7 mouse cellular contexts compared by ENCODE assay signal in genomic region chr1:91179533-91180173, GRCm38 (mm10). TPM values are rescaled to one million over a fixed set of nuclear protein-coding genes. Genes with fewer than 3 reads are reported as not detected.
DNase-seq lines count a peak whose midpoint lies in the region; ATAC-seq and TF ChIP-seq lines count a peak whose summit lies in the region.

Ramp1 (plus strand) TSS chr1:91179822.

- H3K4me1 ChIP-seq in MEL (ENCODE audit: control insufficient read depth in 1 of 2, insufficient read depth in 2 of 2, low read length in 2 of 2): peaks cover 20 to 33% of the 10 kb centered on the region in 2 experiments
- peaks cover 29% of the 10 kb centered on the region for H3K4me1 ChIP-seq in hindbrain, embryonic 15.5 days (replicated peaks)

- ATAC-seq in hindbrain, embryonic 15.5 days (ENCODE audit: low FRiP score, low read depth): peak; percentile 54
- peak; percentile 48 for ATAC-seq in megakaryocyte progenitor cell, adult 5-6 weeks (replicated peaks; ENCODE audit: poor library complexity)

- H3K4me3 ChIP-seq in MEL (ENCODE audit: control insufficient read depth in 1 of 2, insufficient read depth in 1 of 2, low read depth in 2 of 2, low read length in 2 of 2): peak within 1 kb of the TSS; percentile 59 to 81
- H3K4me3 ChIP-seq in hindbrain, embryonic 15.5 days: peak within 1 kb of the TSS; percentile 38

- peaks cover 0 to 14% of the 10 kb centered on the region in 2 experiments; a peak in 2 of 4 replicates for H3K36me3 ChIP-seq in MEL (ENCODE audit: control insufficient read depth in 1 of 2, insufficient read depth in 2 of 2, low read length in 2 of 2)
- no peaks in the 10 kb centered on the region for H3K36me3 ChIP-seq in hindbrain, embryonic 15.5 days

- intact Hi-C loops in left cerebral cortex, postnatal 4 days (cut with DNase I): loop anchor here (5.0 kb wide), 1 partner anchor 58 kb away; no protein-coding TSS in a partner anchor

- no peak within 1 kb of the TSS for H3K27ac ChIP-seq in MEL (ENCODE audit: control insufficient read depth, low read depth, low read length)
- 0 out of 2 replicates have a peak within 1 kb of the TSS, but pooled peaks have one; percentile 27 for H3K27ac ChIP-seq in hindbrain, embryonic 15.5 days (replicated peaks)

- no peaks in the 10 kb centered on the region for H3K27me3 ChIP-seq in MEL (ENCODE audit: control insufficient read depth in 1 of 2, insufficient read depth in 2 of 2, low read length in 2 of 2)
- H3K27me3 ChIP-seq in hindbrain, embryonic 15.5 days: 0 out of 2 replicates have a peak, but pooled peaks cover 4% of the 10 kb centered on the region

- peak within 1 kb of the TSS; percentile 80 for H3K4me2 ChIP-seq in hindbrain, embryonic 15.5 days

- TF ChIP-seq EP300 in MEL (IDR thresholded peaks at IDR 0.05; ENCODE audit: low read depth in 1 of 2, low read length in 2 of 2): no peak

- no peak for TF ChIP-seq POLR2A in MEL (IDR thresholded peaks at IDR 0.05; ENCODE audit: control insufficient read depth in 1 of 2, insufficient read depth in 1 of 2, low read depth in 1 of 2, low read length in 2 of 2, poor library complexity in 1 of 2)

- peak within 1 kb of the TSS; percentile 47 for H3K9ac ChIP-seq in MEL (ENCODE audit: control insufficient read depth, low read depth, low read length, poor library complexity, severe bottlenecking)
- peak within 1 kb of the TSS; percentile 41 for H3K9ac ChIP-seq in hindbrain, embryonic 15.5 days

- no peaks in the 10 kb centered on the region for H3K9me3 ChIP-seq in MEL (replicated peaks; ENCODE audit: insufficient read depth, low read length)
- no peaks in the 10 kb centered on the region for H3K9me3 ChIP-seq in hindbrain, embryonic 15.5 days

- no peaks in the 10 kb centered on the region for H3K79me2 ChIP-seq in MEL (ENCODE audit: control insufficient read depth, insufficient read depth, low read length, poor library complexity)

- peak; percentile 62 for DNase-seq in MEL (ENCODE audit: low read depth, low spot score)
- peak; percentile 48 to 65 for DNase-seq in adrenal gland, postnatal 36 days
- DNase-seq in frontal cortex, postnatal 36 days (ENCODE audit: low spot score in 2 of 2): peak; percentile 66
- peak; percentile 15 for DNase-seq in left cerebral cortex, postnatal 4 days
- peak; percentile 78 for DNase-seq in right cerebral cortex, postnatal 25 days

- 6% methylated on average over 36 of the region's 37 CpGs for WGBS in hindbrain, embryonic 15.5 days

- no peak; the same call in 1 of the 2 replicates for TF ChIP-seq RAD21 in MEL (IDR thresholded peaks at IDR 0.05; ENCODE audit: low read depth, low read length)

- no peak for TF ChIP-seq CTCF in MEL (IDR thresholded peaks at IDR 0.05 in 2 of 3, conservative IDR thresholded peaks at IDR 0.05 in 1 of 3; ENCODE audit: control insufficient read depth in 1 of 3, insufficient read depth in 1 of 3, low read depth in 2 of 3, low read length in 3 of 3, poor library complexity in 1 of 3, severe bottlenecking in 1 of 3)

TF ChIP-seq in MEL, 35 proteins besides CTCF, POLR2A, EP300 and RAD21:
- TF ChIP-seq MXI1 (IDR thresholded peaks at IDR 0.05; ENCODE audit: low read depth, low read length) (peak; percentile 38; the same call in 1 of the 2 replicates), SIN3A (IDR thresholded peaks at IDR 0.05; ENCODE audit: low read length) (0 out of 2 replicates have a peak, but pooled peaks have one; percentile 29), ZKSCAN1 (IDR thresholded peaks at IDR 0.05; ENCODE audit: low read depth, low read length) (no peak), ELF1 (IDR thresholded peaks at IDR 0.05; ENCODE audit: low read depth, low read length) (0 out of 2 replicates have a peak, but pooled peaks have one; percentile 32), NELFE (IDR thresholded peaks at IDR 0.05; ENCODE audit: low read depth, low read length) (peak; percentile 23; the same call in 1 of the 2 replicates)

RNA-seq across cellular contexts. Expression of gene Ramp1, which starts in this region (rescaled TPM):
- total RNA-seq in MEL (2012; rRNA removed): 2.6 and 5.6 TPM in 2 replicates
- polyA plus RNA-seq in MEL (2012; ENCODE audit: insufficient read depth in 1 of 2, insufficient read length in 2 of 2, low read depth in 1 of 2, low replicate concordance in 2 of 2, missing spikeins in 1 of 2): 1 to 10 TPM in 1 of 2 experiments, not detected in 1; 4.1 TPM
- 1 to 10 TPM; 6.1 to 6.3 TPM for total RNA-seq in adrenal gland, postnatal 36 days (2021)
- polyA plus RNA-seq in hindbrain, embryonic 15.5 days (2015; fragmentation: Nextera tagmentation; extraction: Ambion mirVana): 13.7 and 13.8 TPM in 2 replicates
- total RNA-seq in left cerebral cortex, postnatal 4 days (2021): 10 to 100 TPM; 12.3 to 14.3 TPM
- total RNA-seq in megakaryocyte progenitor cell, adult 5-6 weeks (2015): 184 and 191 TPM in 2 replicates
- total RNA-seq in megakaryocyte progenitor cell, adult 5-6 weeks (2017): 174 and 180 TPM in 2 replicates

Comparison
In these comparisons a context has a peak if more than half of its experiments do, and no peak if none do; other contexts are left out.
1. RNA of gene Ramp1 (total RNA-seq): 174 to 191 TPM in megakaryocyte progenitor cell, adult 5-6 weeks; 12.3 to 14.3 TPM in left cerebral cortex, postnatal 4 days, 6.1 to 6.3 TPM in adrenal gland, postnatal 36 days and 2.6 to 5.6 TPM in MEL; every median in the first group is over 10 times any median in the second.
2. DNase-seq: peak in every context shown above with its lines; median percentile 78 in right cerebral cortex, postnatal 25 days; 66 in frontal cortex, postnatal 36 days; 62 in MEL; 56 in adrenal gland, postnatal 36 days; 15 in left cerebral cortex, postnatal 4 days.